Mouse (Mus musculus) embryonic fibroblast, embryonic 13.5 days (primary cell): Measurements from ENCODE around the gene Lgals2.

ENCODE experiments used
- CTCF ChIP-seq: IDR thresholded peaks from 2 replicates; pipeline ENCODE4 v1.5.1; 2011; ENCODE audit warnings: mild to moderate bottlenecking, control low read depth, low read length, moderate library complexity, borderline replicate concordance; ENCODE audit not compliant: insufficient read depth
- POLR2A ChIP-seq: IDR thresholded peaks from 2 replicates; pipeline ENCODE4 v1.6.1; 2011; ENCODE audit warnings: low read depth, mild to moderate bottlenecking, control low read depth, low read length, moderate library complexity

GRCm38 (mm10) chr15:78855303-78855965, at the start of gene Lgals2:
- TF ChIP-seq CTCF (no peak), POLR2A (no peak)
